Mouse (Mus musculus): ENCODE data around the gene Trpm3. TPM values are rescaled to one million over a fixed set of nuclear protein-coding genes. Genes with fewer than 3 reads are reported as not detected.
A peak's percentile ranks its signal among the peaks of the same experiment; 100 is the strongest.

Gene Trpm3
- polyA plus RNA-seq, 1 experiment: 53.1 TPM

- Histone ChIP-seq H3K27me3 (ENCODE audit: control insufficient read depth, insufficient read depth, low read length) (peaks cover 1% of the 10 kb centered on the region; the same call in 1 of the 2 replicates), H3K4me3 (replicated peaks; ENCODE audit: insufficient read depth, low read depth, low read length) (no peak overlapping the region), H3K4me1 (ENCODE audit: control insufficient read depth, insufficient read depth, low read length) (peaks cover 22% of the 10 kb centered on the region; the same call in 1 of the 2 replicates), H3K27ac (ENCODE audit: insufficient read depth, low read length) (peak overlapping the region; percentile 58; the same call in 1 of the 2 replicates)
- 44% methylated on average over 14 of the region's 14 CpGs for WGBS
- TF ChIP-seq CTCF (IDR thresholded peaks at IDR 0.05; ENCODE audit: borderline replicate concordance, insufficient read depth, low read depth, low read length) (no peak), POLR2A (IDR thresholded peaks at IDR 0.05; ENCODE audit: borderline replicate concordance, insufficient read depth, low read length) (no peak)
- peak in 1 of 2 experiments; percentile 44 for DNase-seq
Measured at GRCm38 (mm10) chr19:22656466-22657215, 517.8 kb downstream of the Trpm3 start.

DNA sequence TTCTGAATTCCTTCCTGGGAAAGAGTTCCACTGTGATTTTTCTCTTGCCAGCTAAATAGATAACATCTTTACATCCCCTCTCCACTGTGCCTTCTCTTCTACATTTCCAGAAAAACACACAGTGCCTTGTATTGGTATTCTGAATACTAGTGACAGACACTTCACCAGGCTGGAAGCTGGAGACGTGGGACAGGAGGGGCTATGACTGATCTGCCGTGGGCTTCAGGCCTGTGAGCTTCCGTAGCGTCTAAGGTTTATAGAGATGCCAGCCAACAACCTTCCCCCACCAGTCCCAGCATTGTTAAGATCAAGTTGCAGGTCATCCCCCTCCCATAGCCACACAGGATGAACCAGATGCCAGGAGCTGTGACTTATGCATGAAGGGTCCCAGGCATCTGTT is 518.4 kb downstream of the Trpm3 start:
- no peak overlapping the region for H3K4me3 ChIP-seq (replicated peaks; ENCODE audit: insufficient read depth, low read depth, low read length)
- H3K27me3 ChIP-seq (ENCODE audit: control insufficient read depth, insufficient read depth, low read length): peaks cover 1% of the 10 kb centered on the region; the same call in 1 of the 2 replicates
- TF ChIP-seq POLR2A (IDR thresholded peaks at IDR 0.05; ENCODE audit: borderline replicate concordance, insufficient read depth, low read length) (no peak), CTCF (IDR thresholded peaks at IDR 0.05; ENCODE audit: borderline replicate concordance, insufficient read depth, low read depth, low read length) (no peak)
- no peak for DNase-seq
- 59% methylated on average over 4 of the region's 4 CpGs for WGBS
- peaks cover 22% of the 10 kb centered on the region; the same call in 1 of the 2 replicates for H3K4me1 ChIP-seq (ENCODE audit: control insufficient read depth, insufficient read depth, low read length)
- H3K27ac ChIP-seq (ENCODE audit: insufficient read depth, low read length): peak overlapping the region; percentile 58

- no peak for DNase-seq
- 65% methylated on average over 4 of the region's 4 CpGs for WGBS
- TF ChIP-seq CTCF (IDR thresholded peaks at IDR 0.05; ENCODE audit: borderline replicate concordance, insufficient read depth, low read depth, low read length) (no peak), POLR2A (IDR thresholded peaks at IDR 0.05; ENCODE audit: borderline replicate concordance, insufficient read depth, low read length) (no peak)
- Histone ChIP-seq H3K27me3 (ENCODE audit: control insufficient read depth, insufficient read depth, low read length) (no peaks in the 10 kb centered on the region), H3K4me1 (ENCODE audit: control insufficient read depth, insufficient read depth, low read length) (peaks cover 8% of the 10 kb centered on the region), H3K4me3 (replicated peaks; ENCODE audit: insufficient read depth, low read depth, low read length) (no peak overlapping the region), H3K27ac (ENCODE audit: insufficient read depth, low read length) (no peak overlapping the region)
Measured at GRCm38 (mm10) chr19:22665401-22665800, 526.6 kb downstream of the Trpm3 start.

DNA sequence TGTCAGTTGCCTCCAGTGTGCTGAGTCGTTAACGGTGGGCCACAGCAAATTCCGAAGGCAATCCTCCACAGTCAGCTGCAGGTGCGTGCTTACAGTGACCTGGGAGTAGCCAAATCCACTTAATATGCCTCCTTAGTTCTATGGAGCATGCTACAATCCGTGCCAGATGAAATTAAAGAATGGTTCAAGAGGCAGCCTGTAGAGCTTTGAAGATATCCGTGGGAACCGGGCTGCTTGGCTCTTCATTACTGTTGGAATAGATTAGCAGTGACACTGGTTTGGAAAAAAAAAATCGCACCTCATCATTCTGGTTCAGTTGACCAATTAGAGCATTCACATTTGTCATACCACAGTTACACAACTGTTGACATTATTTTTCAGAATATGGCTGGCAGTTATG is 531.4 kb downstream of the Trpm3 start:
- 19% methylated on average over 8 of the region's 8 CpGs for WGBS
- H3K4me3 ChIP-seq (replicated peaks; ENCODE audit: insufficient read depth, low read depth, low read length): no peak overlapping the region
- DNase-seq: peak in 1 of 2 experiments; percentile 68
- no peaks in the 10 kb centered on the region for H3K27me3 ChIP-seq (ENCODE audit: control insufficient read depth, insufficient read depth, low read length)
- peaks cover 5% of the 10 kb centered on the region for H3K4me1 ChIP-seq (ENCODE audit: control insufficient read depth, insufficient read depth, low read length)
- no peak for TF ChIP-seq POLR2A (IDR thresholded peaks at IDR 0.05; ENCODE audit: borderline replicate concordance, insufficient read depth, low read length)
- no peak for TF ChIP-seq CTCF (IDR thresholded peaks at IDR 0.05; ENCODE audit: borderline replicate concordance, insufficient read depth, low read depth, low read length)
- H3K27ac ChIP-seq (ENCODE audit: insufficient read depth, low read length): 0 out of 2 replicates have a peak overlapping the region, but pooled peaks have one; percentile 19

DNA sequence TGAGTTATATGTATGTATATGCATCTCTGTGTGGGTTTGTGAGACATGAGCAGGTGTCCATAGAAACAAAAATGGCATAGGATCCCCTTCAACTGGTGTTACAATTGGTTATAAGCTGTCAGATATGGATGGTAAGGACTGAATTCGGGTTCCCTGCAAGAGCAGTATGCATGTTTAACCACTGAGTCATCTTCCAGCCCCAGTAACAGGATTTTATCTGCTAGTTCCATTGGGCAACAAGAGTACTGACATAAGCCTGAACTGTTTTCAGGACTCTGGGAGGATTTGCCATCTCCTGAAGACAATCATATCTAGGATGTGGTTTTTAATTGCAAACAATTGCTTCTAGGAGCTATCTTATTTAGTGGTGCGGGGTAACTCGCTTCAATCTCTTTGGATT is 534.0 kb downstream of the Trpm3 start:
- no peaks in the 10 kb centered on the region for H3K27me3 ChIP-seq (ENCODE audit: control insufficient read depth, insufficient read depth, low read length)
- H3K4me1 ChIP-seq (ENCODE audit: control insufficient read depth, insufficient read depth, low read length): peaks cover 3% of the 10 kb centered on the region
- TF ChIP-seq CTCF (IDR thresholded peaks at IDR 0.05; ENCODE audit: borderline replicate concordance, insufficient read depth, low read depth, low read length) (no peak), POLR2A (IDR thresholded peaks at IDR 0.05; ENCODE audit: borderline replicate concordance, insufficient read depth, low read length) (no peak)
- DNase-seq: no peak
- 94% methylated on average over 3 of the region's 3 CpGs for WGBS
- H3K4me3 ChIP-seq (replicated peaks; ENCODE audit: insufficient read depth, low read depth, low read length): no peak overlapping the region
- H3K27ac ChIP-seq (ENCODE audit: insufficient read depth, low read length): no peak overlapping the region

- Histone ChIP-seq H3K4me3 (replicated peaks; ENCODE audit: insufficient read depth, low read depth, low read length) (no peak overlapping the region), H3K4me1 (ENCODE audit: control insufficient read depth, insufficient read depth, low read length) (no peaks in the 10 kb centered on the region; the same call in 1 of the 2 replicates), H3K27me3 (ENCODE audit: control insufficient read depth, insufficient read depth, low read length) (no peaks in the 10 kb centered on the region), H3K27ac (ENCODE audit: insufficient read depth, low read length) (peak overlapping the region; percentile 68; the same call in 1 of the 2 replicates)
- no peak for TF ChIP-seq CTCF (IDR thresholded peaks at IDR 0.05; ENCODE audit: borderline replicate concordance, insufficient read depth, low read depth, low read length)
- TF ChIP-seq POLR2A (IDR thresholded peaks at IDR 0.05; ENCODE audit: borderline replicate concordance, insufficient read depth, low read length): no peak
- peak in 1 of 2 experiments; percentile 68 for DNase-seq
- WGBS: 11% methylated on average over 4 of the region's 4 CpGs
Measured at GRCm38 (mm10) chr19:22676206-22676605, 537.4 kb downstream of the Trpm3 start.

DNA sequence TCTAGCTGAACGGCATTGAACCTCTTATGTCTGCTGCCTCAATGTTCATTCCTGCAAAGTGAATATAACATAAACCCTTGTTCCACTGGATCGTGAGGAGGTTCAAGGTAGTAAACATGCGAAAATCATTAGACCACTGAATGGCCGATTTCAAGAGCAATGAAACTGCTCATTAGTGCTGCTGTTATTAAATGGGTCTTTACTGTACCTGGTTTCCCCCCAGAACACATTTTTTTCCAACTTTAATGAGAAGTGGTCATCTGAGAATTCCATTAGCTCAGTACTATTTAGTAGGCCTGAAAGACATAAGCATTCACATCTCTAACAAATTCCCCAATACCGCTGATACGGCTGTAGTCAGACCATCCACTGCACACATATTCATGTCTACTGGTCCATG is 543.4 kb downstream of the Trpm3 start:
- Histone ChIP-seq H3K4me1 (ENCODE audit: control insufficient read depth, insufficient read depth, low read length) (peaks cover 2% of the 10 kb centered on the region; the same call in 1 of the 2 replicates), H3K4me3 (replicated peaks; ENCODE audit: insufficient read depth, low read depth, low read length) (no peak overlapping the region), H3K27ac (ENCODE audit: insufficient read depth, low read length) (no peak overlapping the region), H3K27me3 (ENCODE audit: control insufficient read depth, insufficient read depth, low read length) (no peaks in the 10 kb centered on the region)
- 98% methylated on average over 6 of the region's 6 CpGs for WGBS
- no peak for DNase-seq
- TF ChIP-seq CTCF (IDR thresholded peaks at IDR 0.05; ENCODE audit: borderline replicate concordance, insufficient read depth, low read depth, low read length): no peak
- TF ChIP-seq POLR2A (IDR thresholded peaks at IDR 0.05; ENCODE audit: borderline replicate concordance, insufficient read depth, low read length): no peak

DNA sequence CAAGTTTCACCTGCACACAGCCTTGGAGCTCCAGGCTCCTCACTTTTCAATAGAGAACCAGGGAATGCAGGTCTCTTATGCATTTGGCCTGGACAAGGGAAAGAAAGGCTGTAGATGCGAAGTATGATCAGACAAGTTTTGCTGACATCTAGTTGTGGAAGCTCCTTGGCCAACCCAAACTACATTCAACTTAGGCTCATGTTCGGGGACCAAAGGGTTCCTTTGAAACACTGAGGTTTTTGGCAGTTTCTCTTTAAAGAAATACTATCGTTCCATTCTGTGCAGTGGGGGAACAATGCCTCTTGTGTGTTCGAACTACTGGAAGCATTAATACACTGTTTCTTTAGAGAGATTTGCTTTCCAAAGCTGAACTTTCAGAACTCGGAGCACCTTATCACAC is 553.1 kb downstream of the Trpm3 start:
- no peak overlapping the region for H3K4me3 ChIP-seq (replicated peaks; ENCODE audit: insufficient read depth, low read depth, low read length)
- H3K27me3 ChIP-seq (ENCODE audit: control insufficient read depth, insufficient read depth, low read length): no peaks in the 10 kb centered on the region
- TF ChIP-seq CTCF (IDR thresholded peaks at IDR 0.05; ENCODE audit: borderline replicate concordance, insufficient read depth, low read depth, low read length): no peak
- no peak for TF ChIP-seq POLR2A (IDR thresholded peaks at IDR 0.05; ENCODE audit: borderline replicate concordance, insufficient read depth, low read length)
- peaks cover 5% of the 10 kb centered on the region; the same call in 1 of the 2 replicates for H3K4me1 ChIP-seq (ENCODE audit: control insufficient read depth, insufficient read depth, low read length)
- WGBS: 86% methylated on average over 5 of the region's 5 CpGs
- no peak overlapping the region for H3K27ac ChIP-seq (ENCODE audit: insufficient read depth, low read length)
- no peak for DNase-seq

Data from cerebellum, adult 2 months (tissue).